Mouse (Mus musculus) limb, embryonic 14.5 days (tissue): ENCODE results near the gene Xpa. TPM values are rescaled to one million over a fixed set of nuclear protein-coding genes. Genes with fewer than 3 reads are reported as not detected.
"Not testable (repeated sequence)": the region's sequence is repeated elsewhere in the genome, so short reads cannot be mapped to it uniquely, and the experiment has no call there.

Experiments
- ATAC-seq: fragments of 200-750 bp; cut with Nextera tagmentation; 2 replicates; pipeline ENCODE4 v1.8.0; 2017; ENCODE audit warnings: low read depth, moderate number of reproducible peaks, moderate TSS enrichment; ENCODE audit not compliant: low FRiP score
- DNase-seq: peaks from one replicate; pipeline ENCODE4 v3.0.0-alpha.2; 2015; ENCODE audit warnings: low spot score
- H3K27ac ChIP-seq: fragments of 300-500 bp; sonication (generic); replicated peaks from 2 replicates; pipeline ENCODE4 v1.5.1; 2014; ENCODE audit warnings: low read depth, mild to moderate bottlenecking, low read length, moderate library complexity, mixed read lengths
- H3K27me3 ChIP-seq: fragments of 300-500 bp; sonication (generic); 2 replicates; pipeline ENCODE4 v1.6.1; 2014; ENCODE audit warnings: low read length, mixed read lengths; ENCODE audit not compliant: control insufficient read depth, insufficient read depth
- H3K36me3 ChIP-seq: fragments of 300-500 bp; sonication (generic); 2 replicates; pipeline ENCODE4 v1.6.1; 2014; ENCODE audit warnings: mild to moderate bottlenecking, low read length, moderate library complexity, mixed read lengths; ENCODE audit not compliant: control insufficient read depth, insufficient read depth
- H3K4me1 ChIP-seq: fragments of 300-500 bp; sonication (generic); 2 replicates; pipeline ENCODE4 v1.6.1; 2014; ENCODE audit warnings: antibody characterized with exemption, low read length, mixed read lengths; ENCODE audit not compliant: control insufficient read depth, insufficient read depth
- H3K4me2 ChIP-seq: fragments of 300-500 bp; sonication (generic); replicated peaks from 2 replicates; pipeline ENCODE4 v1.6.1; 2014; ENCODE audit warnings: low read depth, mild to moderate bottlenecking, low read length, moderate library complexity; ENCODE audit not compliant: severe bottlenecking
- H3K4me3 ChIP-seq: fragments of 300-500 bp; sonication (generic); replicated peaks from 2 replicates; pipeline ENCODE4 v1.5.1; 2014; ENCODE audit warnings: low read length
- H3K9ac ChIP-seq: fragments of 300-500 bp; sonication (generic); 2 replicates; pipeline ENCODE4 v1.6.1; 2014; ENCODE audit warnings: mild to moderate bottlenecking, low read depth, low read length, moderate library complexity; ENCODE audit not compliant: severe bottlenecking
- H3K9me3 ChIP-seq: fragments of 300-500 bp; sonication (generic); 2 replicates; pipeline ENCODE4 v1.6.1; 2016; ENCODE audit warnings: low read length; ENCODE audit not compliant: control insufficient read depth
- POLR2A ChIP-seq: fragments of 200-500 bp; IDR thresholded peaks from 2 replicates; pipeline ENCODE4 v1.8.0; 2012; ENCODE audit warnings: inconsistent platforms, mild to moderate bottlenecking, moderate library complexity, borderline replicate concordance; ENCODE audit not compliant: insufficient read depth, insufficient read length; ENCODE audit errors: extremely low read depth
- WGBS: fragments of 180-500 bp; shearing (Covaris S2); extraction: QIAGEN DNeasy Blood & Tissue Kit; methylation state at CpG from one replicate; pipeline ENCODE4 v1.1.7; 2014; 5-methylcytosine and 5-hydroxymethylcytosine counted together
- polyA plus RNA-seq, 2 experiments: library from polyadenylated mRNA; depleted of rRNA in 1 of 2; stranded (reverse) in 1 of 2; unstranded in 1 of 2; fragments of >200 nt; fragmentation: Nextera tagmentation in 1 of 2; extraction: Ambion mirVana in 1 of 2; gene quantifications; 2 replicates each; pipeline versions ENCODE4 v1.2.1 to v1.2.3; 2012 to 2014

Gene Xpa
- polyA plus RNA-seq, 2 experiments = 24.8 to 29.0 TPM

GRCm38 (mm10) chr4:46202562-46203126 is 6.5 kb upstream of the Xpa start:
- ATAC-seq (no peak), DNase-seq (no peak)
- no peaks in the 10 kb centered on the region for H3K9me3 ChIP-seq
- no peaks in the 10 kb centered on the region for H3K36me3 ChIP-seq
- H3K4me1 ChIP-seq = 0 out of 2 replicates have a peak, but pooled peaks cover 7% of the 10 kb centered on the region
- H3K4me3 ChIP-seq = peak overlapping the region; percentile 21; the same call in 1 of the 2 replicates
- H3K4me2 ChIP-seq = peak overlapping the region; percentile 45
- H3K27ac ChIP-seq = no peak overlapping the region
- WGBS = 8% methylated on average over 23 of the region's 23 CpGs
- peaks cover 3% of the 10 kb centered on the region; the same call in 1 of the 2 replicates for H3K27me3 ChIP-seq
- peak overlapping the region; percentile 38; the same call in 1 of the 2 replicates for H3K9ac ChIP-seq
- no peak for TF ChIP-seq POLR2A

GRCm38 (mm10) chr4:46201834-46202561 is 5.9 kb upstream of the Xpa start:
- ATAC-seq (peak; percentile 59), DNase-seq (peak; percentile 88)
- H3K36me3 ChIP-seq = no peaks in the 10 kb centered on the region
- peak overlapping the region; percentile 21; the same call in 1 of the 2 replicates for H3K4me3 ChIP-seq
- peak overlapping the region; percentile 45 for H3K4me2 ChIP-seq
- peaks cover 3% of the 10 kb centered on the region; the same call in 1 of the 2 replicates for H3K27me3 ChIP-seq
- H3K27ac ChIP-seq = no peak overlapping the region
- no peaks in the 10 kb centered on the region for H3K9me3 ChIP-seq
- no peak for TF ChIP-seq POLR2A
- 7% methylated on average over 7 of the region's 7 CpGs for WGBS
- 0 out of 2 replicates have a peak, but pooled peaks cover 7% of the 10 kb centered on the region for H3K4me1 ChIP-seq
- H3K9ac ChIP-seq = peak overlapping the region; percentile 38; the same call in 1 of the 2 replicates

- ATAC-seq (no peak), DNase-seq (no peak)
- Histone ChIP-seq H3K4me3 (no peak overlapping the region), H3K9me3 (no peaks in the 10 kb centered on the region), H3K27me3 (peaks cover 3% of the 10 kb centered on the region; the same call in 1 of the 2 replicates), H3K4me2 (no peak overlapping the region), H3K4me1 (peaks cover 21% of the 10 kb centered on the region), H3K9ac (no peak overlapping the region), H3K36me3 (no peaks in the 10 kb centered on the region), H3K27ac (no peak overlapping the region)
- WGBS = 69% methylated on average over 5 of the region's 5 CpGs
- TF ChIP-seq POLR2A = no peak
These were observed 2.0 kb upstream of the Xpa start for GRCm38 (mm10) chr4:46198064-46198463.

DNA sequence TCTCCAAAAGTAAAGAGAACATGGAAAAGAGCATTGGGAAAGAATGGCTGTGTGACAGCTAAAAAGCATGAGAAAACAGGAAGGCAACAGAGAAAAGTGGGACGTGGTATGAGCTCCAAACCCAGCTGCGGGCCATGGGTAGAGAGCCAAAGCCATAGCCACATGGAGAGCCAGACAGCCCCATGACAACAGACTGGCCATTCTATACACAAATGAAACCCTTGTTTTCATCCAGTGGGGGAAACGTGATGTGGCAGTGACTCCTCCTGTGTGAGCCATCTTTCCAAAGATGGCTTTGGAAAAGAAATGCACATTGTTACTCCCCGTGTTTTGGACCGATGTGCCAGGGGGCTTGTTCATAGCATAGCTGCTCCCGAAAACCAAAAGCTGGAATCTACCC is 402 bp upstream of the Xpa start:
- WGBS = 46% methylated on average over 6 of the region's 6 CpGs
- TF ChIP-seq POLR2A = no peak

DNA sequence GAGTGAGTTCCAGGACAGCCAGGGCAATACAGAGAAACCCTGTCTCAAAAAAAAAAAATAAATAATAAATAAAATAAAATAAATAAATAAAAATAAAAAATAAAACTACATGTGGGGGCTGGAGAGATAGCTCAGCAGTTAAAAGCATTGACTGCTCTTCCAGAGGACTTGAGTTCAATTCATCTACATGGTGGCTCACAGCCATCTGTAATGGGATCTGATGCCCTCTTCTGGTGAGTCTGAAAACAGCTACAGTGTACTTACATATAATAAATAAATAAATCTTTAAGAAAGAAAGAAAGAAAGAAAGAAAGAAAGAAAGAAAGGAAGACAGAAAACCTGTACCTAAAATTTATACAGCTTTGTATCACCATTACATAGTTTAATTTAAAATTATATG is 4.1 kb downstream of the Xpa start:
- not testable (repeated sequence) for H3K4me2 ChIP-seq, H3K9me3 ChIP-seq, H3K4me3 ChIP-seq, H3K9ac ChIP-seq, DNase-seq, H3K27ac ChIP-seq, ATAC-seq, H3K27me3 ChIP-seq
- peaks cover 36% of the 10 kb centered on the region for H3K36me3 ChIP-seq
- H3K4me1 ChIP-seq = peaks cover 14% of the 10 kb centered on the region

More for the DNA sequence above, 402 bp upstream of the Xpa start:
- H3K27ac ChIP-seq = peak overlapping the region; percentile 83
- ATAC-seq = no peak
- peak overlapping the region; percentile 91 for H3K9ac ChIP-seq
- no peaks in the 10 kb centered on the region for H3K9me3 ChIP-seq
- H3K4me3 ChIP-seq = peak overlapping the region; percentile 88
- 0 out of 2 replicates have a peak, but pooled peaks cover 2% of the 10 kb centered on the region for H3K36me3 ChIP-seq
- H3K4me1 ChIP-seq = peaks cover 14% of the 10 kb centered on the region
- no peaks in the 10 kb centered on the region; the same call in 1 of the 2 replicates for H3K27me3 ChIP-seq
- H3K4me2 ChIP-seq = peak overlapping the region; percentile 83
- no peak for DNase-seq
